Mouse (Mus musculus) left cerebral cortex, adult 11 months (tissue): Measurements from ENCODE around the gene Cog1.
"Not testable (repeated sequence)": the region's sequence is repeated elsewhere in the genome, so short reads cannot be mapped to it uniquely, and the experiment has no call there.

Source experiments
- DNase-seq: peaks from one replicate; pipeline ENCODE4 v3.0.0; 2022; ENCODE audit warnings: low spot score

The Cog1 gene

GRCm38 (mm10) chr11:113632303-113632702 is 16.7 kb upstream of the Cog1 start:
- DNase-seq: no peak

DNA sequence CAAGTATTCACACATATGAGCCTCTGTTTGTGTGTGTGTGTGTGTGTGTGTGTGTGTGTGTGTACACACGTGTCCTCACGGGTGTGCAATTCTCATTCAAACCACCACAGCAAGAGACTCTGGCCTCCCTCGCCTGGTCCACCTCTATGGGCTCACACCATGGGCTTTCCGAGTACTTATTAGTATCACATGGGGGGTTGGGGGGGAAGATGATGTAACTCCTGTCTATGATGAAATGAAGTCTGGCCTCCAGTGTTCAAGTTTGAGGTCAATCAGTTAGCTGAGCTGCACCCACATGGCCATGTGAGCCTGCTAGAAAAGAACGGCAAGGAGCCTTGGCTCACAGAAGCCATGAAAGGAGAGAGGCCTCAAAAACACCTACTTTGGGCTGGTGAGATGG is 15.6 kb upstream of the Cog1 start:
- no peak for DNase-seq

GRCm38 (mm10) chr11:113634699-113635121 is 14.3 kb upstream of the Cog1 start:
- no peak for DNase-seq

- DNase-seq: no peak
Measured at GRCm38 (mm10) chr11:113638680-113639079, 10.3 kb upstream of the Cog1 start.

- DNase-seq: no peak
Measured at GRCm38 (mm10) chr11:113645181-113645580, 3.8 kb upstream of the Cog1 start.

DNA sequence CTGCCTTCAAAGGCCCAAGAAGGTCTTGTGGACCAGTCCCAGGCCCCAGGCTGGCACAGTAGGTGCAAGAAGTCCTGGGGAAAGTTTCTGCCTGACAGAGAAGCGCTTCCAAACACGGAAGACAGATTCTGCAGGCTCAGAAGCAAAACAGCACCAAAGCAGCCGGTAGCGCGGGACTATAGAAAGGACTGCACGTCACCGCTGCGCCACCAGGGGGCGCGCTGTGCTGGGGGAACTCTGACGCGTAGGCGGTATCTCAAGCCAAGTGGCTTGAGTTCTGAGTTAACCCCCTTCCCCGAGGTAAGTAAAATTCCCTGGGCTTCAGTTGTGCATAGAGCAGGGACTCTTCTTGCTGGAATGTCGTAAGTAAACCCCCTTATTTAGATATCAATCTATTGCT is 817 bp upstream of the Cog1 start:
- no peak for DNase-seq

DNA sequence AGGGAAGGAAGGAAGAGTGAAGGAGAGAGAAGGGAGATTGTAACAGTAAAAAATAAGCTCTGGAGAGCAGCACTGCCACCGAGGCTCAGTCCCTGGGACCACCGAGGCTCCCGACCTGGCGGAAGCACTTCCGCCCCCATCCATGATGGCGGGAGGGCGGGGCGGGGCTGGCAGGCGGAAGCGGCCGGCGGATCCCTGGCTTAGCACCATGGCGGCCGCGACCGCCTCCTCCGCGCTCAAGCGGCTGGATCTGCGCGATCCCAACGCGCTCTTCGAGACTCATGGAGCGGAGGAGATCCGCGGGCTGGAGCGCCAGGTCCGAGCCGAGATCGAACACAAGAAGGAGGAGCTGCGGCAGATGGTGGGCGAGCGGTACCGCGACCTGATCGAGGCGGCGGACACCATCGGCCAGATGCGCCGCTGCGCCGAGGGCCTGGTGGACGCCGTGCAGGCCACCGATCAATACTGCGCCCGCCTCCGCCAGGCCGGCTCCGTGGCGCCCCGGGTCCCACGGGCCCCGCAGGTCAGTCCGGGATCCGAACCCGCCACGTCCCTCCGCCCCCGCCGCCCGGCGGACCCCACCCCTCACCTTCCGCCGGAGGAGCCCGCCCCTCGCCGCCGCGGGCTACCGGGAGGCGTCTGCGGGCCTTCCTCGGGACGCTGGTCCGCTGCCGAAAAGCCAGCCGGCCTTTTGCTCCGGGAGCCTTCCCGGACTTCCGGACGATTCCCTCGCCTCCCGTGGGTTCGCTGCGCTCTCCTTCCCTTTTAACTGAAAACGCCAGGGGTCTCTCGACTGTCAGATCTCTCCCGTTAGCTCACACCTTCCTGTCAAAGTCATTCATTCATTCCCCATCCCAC is 613 bp downstream of the Cog1 start, which contains the start of gene Slc39a11:
Slc39a11 (minus strand) TSS at position 727 of the 858 bp plus-strand sequence.
- DNase-seq: no peak

GRCm38 (mm10) chr11:113651206-113651906 is 2.4 kb downstream of the Cog1 start:
- DNase-seq: no peak

- DNase-seq: no peak
Measured at GRCm38 (mm10) chr11:113651907-113652273, 2.9 kb downstream of the Cog1 start.

DNA sequence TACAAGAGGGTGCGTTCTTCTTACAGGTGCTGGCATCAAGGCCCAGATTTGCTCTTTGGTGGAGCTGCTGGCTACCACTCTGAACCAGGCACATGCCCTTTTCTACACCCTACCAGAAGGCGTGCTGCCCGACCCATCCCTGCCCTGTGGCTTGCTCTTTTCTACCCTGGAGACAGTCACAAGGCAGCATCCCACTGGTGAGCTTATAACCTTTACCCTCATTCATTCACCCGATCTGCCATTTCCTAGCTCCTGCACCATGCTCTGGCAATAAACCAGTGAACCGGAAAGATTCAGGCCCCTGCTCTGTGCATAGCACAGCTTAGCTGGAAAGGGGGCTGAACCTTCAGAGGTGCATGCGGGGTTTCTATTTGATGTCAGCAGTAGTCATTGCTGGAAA is 3.5 kb downstream of the Cog1 start:
- no peak for DNase-seq

DNA sequence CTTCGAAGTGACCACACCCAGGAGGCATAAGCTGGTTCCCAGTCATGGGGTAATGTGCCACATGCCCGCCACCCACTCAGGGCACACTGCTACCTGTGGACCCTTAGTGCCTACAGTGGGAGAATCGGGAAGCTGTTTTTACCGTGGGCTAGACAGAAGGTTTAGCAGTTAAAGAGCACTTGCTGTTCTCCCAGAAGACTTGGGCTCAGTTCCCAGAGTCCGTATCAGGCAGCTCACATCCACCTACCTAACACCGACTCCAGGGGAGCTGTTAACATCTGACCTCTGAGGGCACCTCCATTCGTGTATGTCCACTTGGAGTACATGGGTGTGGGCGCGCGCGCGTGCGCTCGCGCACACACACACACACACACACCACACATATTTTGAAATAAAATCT is 5.1 kb downstream of the Cog1 start:
- no peak for DNase-seq

- DNase-seq: no peak
Measured at GRCm38 (mm10) chr11:113654561-113655270, 5.7 kb downstream of the Cog1 start.

DNA sequence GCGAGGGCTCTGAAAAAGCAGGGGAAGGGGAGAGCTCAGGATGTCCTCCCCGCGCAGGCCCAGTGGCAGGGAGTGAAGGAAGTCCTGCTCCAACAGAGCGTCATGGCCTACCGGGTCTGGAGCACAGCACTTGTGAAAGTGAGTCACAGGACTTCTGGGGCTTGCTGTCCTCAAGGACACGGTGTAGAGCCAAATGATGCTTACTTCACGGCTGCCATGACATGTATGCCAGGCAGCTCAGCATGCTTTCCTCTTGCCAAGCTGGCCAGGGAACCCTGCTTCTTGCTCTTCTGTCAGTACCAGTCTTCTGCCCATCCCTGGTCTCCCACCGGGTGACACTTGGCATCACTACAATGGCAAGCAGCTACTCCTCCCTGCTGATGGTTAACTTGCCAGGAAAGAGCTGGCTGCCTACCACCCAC is 7.6 kb downstream of the Cog1 start:
- no peak for DNase-seq

- no peak for DNase-seq
Measured at GRCm38 (mm10) chr11:113657221-113657620, 8.3 kb downstream of the Cog1 start.

DNA sequence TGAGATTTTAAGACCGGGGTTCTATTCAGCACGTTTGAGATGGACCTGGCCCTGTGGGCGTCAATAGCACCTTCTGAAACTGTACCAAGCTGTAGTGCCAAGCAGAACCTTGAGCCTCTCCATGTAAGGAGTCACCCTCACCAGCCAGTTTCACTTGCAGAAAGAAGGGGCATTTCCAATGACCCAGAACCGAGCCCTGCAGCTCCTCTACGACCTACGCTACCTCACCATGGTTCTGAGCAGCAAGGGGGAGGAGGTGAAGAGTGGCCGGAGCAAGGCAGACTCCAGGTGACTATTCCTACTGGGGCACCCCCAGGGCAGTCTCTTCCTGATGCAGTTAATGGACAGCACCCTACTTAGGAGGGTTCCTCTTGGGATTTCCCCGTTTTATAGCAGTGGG is 9.3 kb downstream of the Cog1 start:
- no peak for DNase-seq

GRCm38 (mm10) chr11:113658763-113659162 is 9.8 kb downstream of the Cog1 start:
- DNase-seq: no peak

DNA sequence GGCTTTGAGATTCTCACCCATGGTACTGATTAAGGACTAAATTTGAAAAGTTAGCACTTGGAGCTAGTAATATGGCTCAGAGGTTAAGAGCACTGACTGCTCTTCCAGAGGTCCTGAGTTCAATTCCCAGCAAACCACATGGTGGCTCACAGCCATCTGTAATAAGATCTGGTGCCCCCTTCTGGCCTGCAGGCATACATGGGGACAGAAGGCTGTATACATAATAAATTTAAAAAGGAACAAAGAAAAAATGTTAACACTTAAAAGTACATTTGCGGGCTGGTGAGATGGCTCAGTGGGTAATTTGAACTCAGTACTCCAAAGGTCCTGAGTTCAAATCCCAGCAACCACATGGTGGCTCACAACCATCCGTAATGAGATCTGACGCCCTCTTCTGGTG is 11.2 kb downstream of the Cog1 start:
- DNase-seq: not testable (repeated sequence)

GRCm38 (mm10) chr11:113660940-113661339 is 12.0 kb downstream of the Cog1 start:
- no peak for DNase-seq

GRCm38 (mm10) chr11:113661835-113662351 is 12.9 kb downstream of the Cog1 start:
- no peak for DNase-seq

DNA sequence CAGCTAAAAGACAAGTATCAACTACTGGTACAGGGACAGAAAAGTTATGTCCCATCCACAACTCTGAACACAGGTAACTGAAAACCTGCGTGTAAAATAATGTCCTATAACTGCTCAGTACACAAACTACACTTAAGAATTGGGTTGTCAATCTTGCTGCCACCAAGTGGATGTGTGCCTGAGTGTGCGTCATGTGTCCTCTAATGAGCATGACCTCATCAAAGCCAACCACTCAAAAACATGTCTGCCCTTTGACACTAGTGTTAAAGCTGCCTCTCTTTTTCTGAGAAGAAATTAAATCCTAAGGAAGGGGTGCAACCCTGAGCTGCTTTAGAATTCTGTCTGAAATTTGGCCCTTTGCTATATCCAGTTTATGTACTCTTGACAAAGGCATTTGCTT is 15.3 kb downstream of the Cog1 start:
- no peak for DNase-seq

GRCm38 (mm10) chr11:113666205-113666604 is 17.2 kb downstream of the Cog1 start:
- no peak for DNase-seq

DNA sequence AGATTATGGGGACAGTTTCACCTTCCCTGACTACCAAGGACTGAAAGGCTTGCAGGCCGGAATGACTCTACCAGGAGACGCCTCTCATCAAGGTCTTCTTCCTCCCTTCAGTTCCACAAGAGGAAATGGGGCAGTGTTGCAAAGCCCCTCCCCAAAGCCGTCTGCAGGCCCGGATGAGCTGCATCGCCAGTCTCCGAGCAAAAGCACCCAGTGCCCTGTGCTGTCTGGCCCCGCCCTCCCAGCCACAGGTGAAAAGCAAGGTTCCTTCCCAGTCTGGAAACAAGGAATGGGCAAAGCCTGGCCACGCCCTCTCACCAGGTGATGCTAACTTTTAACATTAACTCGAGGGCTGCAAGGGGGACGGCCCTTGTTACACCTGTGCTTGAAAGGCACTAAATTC is 17.7 kb downstream of the Cog1 start:
- DNase-seq: no peak

GRCm38 (mm10) chr11:113667122-113667521 is 18.2 kb downstream of the Cog1 start:
- DNase-seq: no peak
